Mouse (Mus musculus) lung, embryonic 16.5 days (tissue): ENCODE data around the gene Ubr2. TPM values are rescaled to one million over a fixed set of nuclear protein-coding genes. Genes with fewer than 3 reads are reported as not detected.

Experiments used
- ATAC-seq: fragments of 200-750 bp; cut with Nextera tagmentation; 2 replicates; pipeline ENCODE4 v1.8.0; 2017; ENCODE audit warnings: low read depth, mild to moderate bottlenecking, moderate library complexity
- H3K27ac ChIP-seq: fragments of 300-500 bp; sonication (generic); 2 replicates; pipeline ENCODE4 v1.5.1; 2014; ENCODE audit warnings: mild to moderate bottlenecking, control low read depth, low read length
- H3K27me3 ChIP-seq: fragments of 300-500 bp; sonication (generic); 2 replicates; pipeline ENCODE4 v1.6.1; 2014; ENCODE audit warnings: low read depth, low read length, mixed read lengths; ENCODE audit not compliant: control insufficient read depth, insufficient read depth
- H3K36me3 ChIP-seq: fragments of 300-500 bp; sonication (generic); 2 replicates; pipeline ENCODE4 v1.6.1; 2014; ENCODE audit warnings: low read length; ENCODE audit not compliant: control insufficient read depth, insufficient read depth
- H3K4me1 ChIP-seq: fragments of 300-500 bp; sonication (generic); replicated peaks from 2 replicates; pipeline ENCODE4 v1.6.1; 2014; ENCODE audit warnings: low read length, mixed read lengths; ENCODE audit not compliant: control insufficient read depth, insufficient read depth
- H3K4me2 ChIP-seq: fragments of 300-500 bp; sonication (generic); 2 replicates; pipeline ENCODE4 v1.6.1; 2014; ENCODE audit warnings: low read depth, low read length, control low read depth
- H3K4me3 ChIP-seq: fragments of 300-500 bp; sonication (generic); 2 replicates; pipeline ENCODE4 v1.5.1; 2014; ENCODE audit warnings: mild to moderate bottlenecking, low read length, control low read depth
- H3K9ac ChIP-seq: fragments of 300-500 bp; sonication (generic); 2 replicates; pipeline ENCODE4 v1.6.1; 2014; ENCODE audit warnings: low read length, control low read depth
- H3K9me3 ChIP-seq: fragments of 300-500 bp; sonication (generic); 2 replicates; pipeline ENCODE4 v1.6.1; 2016; ENCODE audit warnings: low read length; ENCODE audit not compliant: control insufficient read depth
- WGBS: fragments of 180-500 bp; shearing (Covaris S2); extraction: QIAGEN DNeasy Blood & Tissue Kit; methylation state at CpG from one replicate; pipeline ENCODE4 v1.1.7; 2014; 5-methylcytosine and 5-hydroxymethylcytosine counted together
- polyA plus RNA-seq: library from polyadenylated mRNA; unstranded; fragments of >200 nt; fragmentation: Nextera tagmentation; extraction: Ambion mirVana; gene quantifications from 2 replicates; pipeline ENCODE4 v1.2.1, GENCODE M21; 2015

Gene Ubr2
- polyA plus RNA-seq, 1 experiment from 2014 or later: 15.2 TPM

DNA sequence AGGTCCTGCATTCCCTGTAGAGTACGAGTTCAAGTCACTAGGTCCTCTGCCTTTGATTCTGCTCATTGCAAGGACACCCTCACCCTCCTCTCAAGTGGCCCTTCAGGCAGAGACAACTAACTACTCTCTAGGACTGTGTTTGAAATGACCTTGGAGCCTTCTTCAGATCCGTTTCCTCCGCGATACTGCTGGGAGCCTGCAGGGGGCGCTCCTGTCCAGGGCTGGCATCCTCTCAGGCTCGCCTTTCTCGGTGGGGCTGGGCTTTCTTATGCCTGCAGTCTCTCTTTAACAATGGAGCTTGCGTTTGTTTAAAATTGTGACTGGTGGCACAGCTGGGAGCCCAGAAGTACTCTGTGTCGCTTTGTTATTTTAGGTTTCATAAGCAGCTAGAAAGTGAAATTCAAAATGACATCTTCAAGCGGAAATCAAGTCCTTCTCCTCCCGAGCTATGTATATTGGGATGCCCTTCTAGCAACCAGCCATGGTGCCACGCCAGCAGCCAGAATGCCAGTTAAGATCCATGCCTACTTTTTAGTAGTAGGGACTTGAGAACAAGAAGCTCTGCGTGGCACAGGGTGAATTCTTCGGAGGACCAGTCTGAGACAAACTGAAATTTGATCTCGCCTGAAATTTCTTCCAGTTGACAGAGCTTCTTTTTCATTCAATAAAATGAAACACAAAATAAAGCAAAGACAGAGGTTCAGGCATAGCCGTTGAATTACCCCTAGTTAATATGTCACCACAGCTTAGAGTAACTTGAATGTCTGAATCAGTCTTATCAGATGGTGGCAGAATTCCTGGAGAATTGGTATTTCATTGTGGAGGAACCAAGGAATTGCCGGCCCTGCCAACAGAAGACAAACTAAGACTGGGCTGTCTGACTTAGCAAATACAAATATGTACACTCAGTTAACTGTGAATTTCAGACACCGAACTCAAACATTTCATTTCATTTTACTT lies 28.8 kb upstream of the Ubr2 start:
- peak overlapping the region; percentile 36 for H3K4me3 ChIP-seq
- H3K27me3 ChIP-seq: no peaks in the 10 kb centered on the region
- H3K9ac ChIP-seq: peak overlapping the region; percentile 48
- H3K27ac ChIP-seq: peak overlapping the region; percentile 68
- peak; percentile 86 for ATAC-seq
- H3K9me3 ChIP-seq: no peaks in the 10 kb centered on the region
- 13% methylated on average over 18 of the region's 18 CpGs for WGBS
- peaks cover 2% of the 10 kb centered on the region for H3K4me1 ChIP-seq
- H3K36me3 ChIP-seq: no peaks in the 10 kb centered on the region
- H3K4me2 ChIP-seq: peak overlapping the region; percentile 55

DNA sequence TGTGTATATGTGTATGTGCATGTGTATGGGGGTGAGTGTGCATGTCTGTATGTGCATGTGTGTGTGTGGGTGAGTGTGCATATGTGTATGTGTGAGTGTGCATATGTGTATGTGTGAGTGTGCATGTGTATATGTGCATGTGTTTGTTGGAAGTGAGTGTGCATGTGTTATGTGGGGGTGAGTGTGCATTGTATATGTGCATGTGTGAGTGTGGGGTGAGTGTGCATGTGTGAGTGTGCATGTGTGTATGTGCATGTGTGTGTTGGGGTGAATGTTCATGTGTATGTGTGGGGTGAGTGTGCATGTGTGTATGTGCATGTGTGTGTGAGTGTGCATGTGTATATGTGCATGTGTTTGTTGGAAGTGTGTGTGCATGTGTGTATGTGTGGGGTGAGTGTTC lies 24.2 kb upstream of the Ubr2 start:
- no peaks in the 10 kb centered on the region for H3K36me3 ChIP-seq
- H3K27me3 ChIP-seq: no peaks in the 10 kb centered on the region
- H3K27ac ChIP-seq: no peak overlapping the region
- H3K9ac ChIP-seq: no peak overlapping the region
- no peak for ATAC-seq
- H3K4me2 ChIP-seq: no peak overlapping the region
- H3K9me3 ChIP-seq: no peaks in the 10 kb centered on the region
- H3K4me1 ChIP-seq: no peaks in the 10 kb centered on the region; the same call in 1 of the 2 replicates
- no peak overlapping the region for H3K4me3 ChIP-seq

DNA sequence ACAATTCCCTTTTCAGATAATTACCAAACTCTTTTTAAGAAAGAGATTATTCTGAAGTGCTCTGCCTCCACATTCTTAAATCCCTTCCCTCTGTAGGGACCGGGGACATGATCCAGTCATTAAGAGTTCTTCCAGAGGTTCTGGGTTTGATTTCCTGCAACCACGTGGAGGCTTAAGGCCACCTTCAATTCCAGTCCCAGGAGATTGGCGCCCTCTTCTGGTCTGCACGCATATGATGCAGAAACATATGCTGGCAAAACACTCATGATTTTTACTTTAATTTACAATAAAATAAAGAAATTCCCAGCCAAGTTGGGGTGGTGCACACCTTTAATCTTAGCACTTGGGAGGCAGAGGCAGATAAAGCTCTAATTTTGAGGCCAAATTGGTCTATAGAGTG lies 23.3 kb upstream of the Ubr2 start:
- no peak overlapping the region for H3K9ac ChIP-seq
- ATAC-seq: no peak
- H3K27ac ChIP-seq: no peak overlapping the region
- no peaks in the 10 kb centered on the region for H3K9me3 ChIP-seq
- H3K27me3 ChIP-seq: no peaks in the 10 kb centered on the region
- no peaks in the 10 kb centered on the region for H3K4me1 ChIP-seq
- no peaks in the 10 kb centered on the region for H3K36me3 ChIP-seq
- under 1% methylated on average over 4 of the region's 4 CpGs for WGBS
- no peak overlapping the region for H3K4me2 ChIP-seq
- no peak overlapping the region for H3K4me3 ChIP-seq

DNA sequence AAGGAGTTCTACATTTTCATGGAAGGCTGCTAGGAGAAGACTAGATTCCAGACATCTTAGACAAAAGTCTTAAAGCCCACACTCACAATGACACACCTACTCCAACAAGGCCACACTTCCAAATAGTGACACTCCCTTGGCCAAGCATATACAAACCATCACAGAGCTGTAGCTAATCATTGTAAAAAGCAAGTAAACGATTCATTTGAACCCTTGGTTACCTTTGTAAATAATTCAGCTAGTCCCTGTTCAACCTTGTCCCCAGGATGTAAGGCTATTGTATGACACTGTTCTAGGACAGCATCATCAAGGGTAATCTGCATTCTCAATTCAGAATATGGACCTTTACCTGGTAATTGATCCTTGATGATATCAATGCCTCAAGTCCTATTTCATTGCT lies 14.4 kb upstream of the Ubr2 start:
- Histone ChIP-seq H3K27ac (no peak overlapping the region), H3K9ac (no peak overlapping the region), H3K4me3 (no peak overlapping the region), H3K36me3 (no peaks in the 10 kb centered on the region), H3K4me2 (no peak overlapping the region), H3K27me3 (no peaks in the 10 kb centered on the region), H3K9me3 (no peaks in the 10 kb centered on the region), H3K4me1 (no peaks in the 10 kb centered on the region)
- WGBS: 80% methylated on average over 1 of the region's 1 CpGs
- ATAC-seq: no peak

DNA sequence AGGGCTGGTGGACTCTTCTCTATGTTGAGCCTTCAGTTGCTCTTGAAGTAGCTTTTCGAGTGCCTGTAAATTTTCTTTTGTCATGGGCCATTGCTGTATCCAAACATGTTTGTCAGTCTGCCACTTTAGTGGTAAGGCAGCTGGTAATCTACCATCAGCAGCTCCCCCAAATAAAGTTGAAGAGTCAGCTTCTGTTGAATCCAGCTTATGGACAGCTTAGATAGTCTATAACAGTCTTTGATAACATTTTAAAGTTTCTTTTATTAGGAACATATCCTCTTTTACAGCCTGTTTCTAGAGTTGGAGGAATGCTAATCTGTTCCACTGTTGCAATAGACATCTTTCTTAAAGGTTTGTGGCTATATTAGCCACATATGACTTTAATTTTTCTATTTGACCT lies 13.0 kb upstream of the Ubr2 start:
- Histone ChIP-seq H3K4me3 (no peak overlapping the region), H3K36me3 (no peaks in the 10 kb centered on the region), H3K4me1 (no peaks in the 10 kb centered on the region), H3K9ac (no peak overlapping the region), H3K9me3 (no peaks in the 10 kb centered on the region), H3K27me3 (no peaks in the 10 kb centered on the region), H3K4me2 (no peak overlapping the region), H3K27ac (no peak overlapping the region)
- no peak for ATAC-seq
- 66% methylated on average over 1 of the region's 1 CpGs for WGBS

DNA sequence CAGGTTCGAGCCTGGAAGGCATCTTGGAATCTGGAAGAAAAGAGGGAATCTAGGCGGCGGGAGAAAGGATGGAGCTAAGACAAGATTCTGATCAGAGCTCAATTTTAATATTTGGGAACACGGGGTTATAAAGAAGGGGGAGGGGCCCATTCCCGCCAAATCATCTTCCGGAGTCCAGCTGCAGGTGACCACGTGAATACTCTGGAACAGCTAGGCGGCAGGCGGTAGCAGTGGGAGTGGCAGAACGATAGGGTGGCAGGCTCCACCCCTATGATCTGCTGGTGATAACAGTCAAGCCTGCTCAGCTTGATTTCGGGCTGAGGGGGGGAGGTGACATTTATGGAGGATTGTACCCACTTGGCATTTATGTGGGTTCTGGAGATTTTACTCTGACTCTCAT lies 2.5 kb upstream of the Ubr2 start:
- no peak overlapping the region for H3K27ac ChIP-seq
- H3K4me2 ChIP-seq: no peak overlapping the region
- peaks cover 13% of the 10 kb centered on the region for H3K4me1 ChIP-seq
- no peak for ATAC-seq
- no peaks in the 10 kb centered on the region; the same call in 1 of the 2 replicates for H3K27me3 ChIP-seq
- H3K4me3 ChIP-seq: no peak overlapping the region
- H3K36me3 ChIP-seq: no peaks in the 10 kb centered on the region
- H3K9ac ChIP-seq: no peak overlapping the region
- WGBS: 31% methylated on average over 11 of the region's 11 CpGs
- H3K9me3 ChIP-seq: no peaks in the 10 kb centered on the region

DNA sequence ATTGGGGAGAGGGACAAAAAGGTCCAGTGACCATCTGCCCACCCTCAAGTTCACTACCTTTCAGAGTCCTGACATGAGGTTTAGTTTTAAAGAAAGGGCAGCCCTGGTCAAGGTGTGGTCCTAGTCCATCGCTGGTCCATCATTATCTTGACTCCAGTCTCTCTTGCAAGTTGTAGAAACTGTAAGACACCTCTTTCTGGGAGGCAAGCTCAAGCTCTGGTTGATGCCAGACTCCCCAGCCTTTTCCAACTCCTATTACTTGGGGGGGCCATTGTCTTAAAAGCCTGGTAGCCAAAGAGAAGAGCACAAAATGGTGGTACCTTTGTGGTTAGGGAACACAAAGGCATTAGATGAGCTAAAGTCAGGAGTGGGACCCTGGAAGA lies 1.3 kb upstream of the Ubr2 start:
- Histone ChIP-seq H3K4me2 (no peak overlapping the region), H3K9me3 (no peaks in the 10 kb centered on the region), H3K4me3 (no peak overlapping the region), H3K9ac (no peak overlapping the region), H3K4me1 (peaks cover 14% of the 10 kb centered on the region), H3K27me3 (no peaks in the 10 kb centered on the region; the same call in 1 of the 2 replicates), H3K36me3 (peaks cover 3% of the 10 kb centered on the region; the same call in 1 of the 2 replicates), H3K27ac (no peak overlapping the region)
- WGBS: 90% methylated on average over 1 of the region's 1 CpGs
- no peak for ATAC-seq

DNA sequence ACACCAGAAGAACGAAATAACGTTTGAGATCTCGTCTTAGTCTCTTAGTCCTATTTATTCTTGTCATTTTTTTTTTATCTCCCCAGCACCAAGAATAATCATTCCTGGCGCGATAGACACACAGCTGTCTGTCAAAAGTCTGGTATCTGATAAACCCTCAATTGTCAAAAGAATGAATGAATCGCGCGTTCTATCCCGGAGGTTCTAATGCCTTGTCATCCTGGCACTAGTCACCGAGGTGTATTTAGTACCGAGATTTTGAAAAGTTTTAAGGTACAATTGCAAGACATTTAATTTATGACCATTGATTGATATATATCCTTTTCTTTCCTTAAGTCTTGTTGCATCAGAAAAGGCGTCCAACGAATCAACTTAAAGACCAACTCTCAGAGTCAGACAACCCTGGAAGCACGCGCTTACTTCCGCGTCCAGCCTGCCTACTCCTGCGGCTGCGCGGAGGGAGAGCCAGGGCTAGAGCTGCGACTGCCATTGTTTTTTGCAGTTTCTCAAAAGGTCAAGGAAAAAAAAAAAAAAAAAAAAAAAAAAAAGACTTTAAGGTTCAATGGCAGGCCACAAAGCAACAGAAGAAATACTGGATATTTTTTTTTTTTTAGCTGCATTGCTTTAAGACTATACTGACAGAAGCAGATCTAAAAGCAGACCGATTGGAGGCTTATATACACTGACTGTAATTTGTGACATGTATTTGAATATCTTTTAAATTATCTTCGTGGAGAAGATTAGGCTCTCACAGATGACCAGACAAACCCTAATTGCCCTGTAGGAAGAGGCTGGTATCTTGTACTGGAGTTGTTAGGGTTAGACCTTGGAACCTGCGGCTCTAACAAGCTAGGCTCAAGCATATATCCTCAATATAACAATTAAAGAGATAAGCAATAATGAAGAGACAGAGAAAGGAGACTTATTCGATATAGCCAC lies 635 bp upstream of the Ubr2 start:
- WGBS: 12% methylated on average over 25 of the region's 25 CpGs
- Histone ChIP-seq H3K27ac (peak overlapping the region; percentile 97), H3K4me1 (peaks cover 14% of the 10 kb centered on the region), H3K27me3 (no peaks in the 10 kb centered on the region; the same call in 1 of the 2 replicates), H3K9me3 (no peaks in the 10 kb centered on the region), H3K36me3 (peaks cover 3% of the 10 kb centered on the region; the same call in 1 of the 2 replicates), H3K4me3 (peak overlapping the region; percentile 98), H3K4me2 (peak overlapping the region; percentile 74), H3K9ac (no peak overlapping the region)
- peak; percentile 76 for ATAC-seq

DNA sequence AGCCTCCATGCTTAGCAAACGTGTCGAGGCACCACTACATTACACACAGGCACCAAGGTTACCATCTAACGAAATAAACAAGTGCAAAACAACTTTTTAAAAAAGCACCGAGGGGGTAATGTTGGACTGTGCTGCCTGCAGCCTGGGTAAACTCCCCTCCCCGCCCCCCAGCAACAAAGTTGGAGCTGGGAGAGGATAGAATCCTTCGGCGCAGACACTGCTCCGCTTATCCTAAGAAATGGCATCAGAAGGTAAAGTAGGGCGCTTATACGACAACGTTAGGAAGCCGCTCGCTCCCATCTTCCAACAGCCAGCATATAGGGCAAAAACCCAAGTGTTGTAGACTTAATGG lies 834 bp downstream of the Ubr2 start:
- H3K9me3 ChIP-seq: no peaks in the 10 kb centered on the region
- H3K4me1 ChIP-seq: peaks cover 16% of the 10 kb centered on the region
- H3K4me2 ChIP-seq: peak overlapping the region; percentile 83
- peaks cover 3% of the 10 kb centered on the region; the same call in 1 of the 2 replicates for H3K36me3 ChIP-seq
- no peaks in the 10 kb centered on the region; the same call in 1 of the 2 replicates for H3K27me3 ChIP-seq
- H3K9ac ChIP-seq: peak overlapping the region; percentile 99
- H3K27ac ChIP-seq: peak overlapping the region; percentile 97
- ATAC-seq: peak; percentile 0; the same call in 1 of the 2 replicates
- peak overlapping the region; percentile 98 for H3K4me3 ChIP-seq
- under 1% methylated on average over 13 of the region's 13 CpGs for WGBS
